8 mouse cellular contexts compared by ENCODE assay signal in genomic region chr16:95093753-95094152, GRCm38 (mm10).
DNase-seq lines count a peak whose midpoint lies in the region; ATAC-seq and TF ChIP-seq lines count a peak whose summit lies in the region.

No protein-coding gene starts in this region.

- 36% methylated on average over 10 of the region's 10 CpGs for WGBS in midbrain, postnatal 0 days

- TF ChIP-seq CTCF in CH12.LX (conservative IDR thresholded peaks at IDR 0.05 in 1 of 2, IDR thresholded peaks at IDR 0.05 in 1 of 2; ENCODE audit: low read depth in 2 of 2, low read length in 2 of 2) = no peak
- TF ChIP-seq CTCF in midbrain, postnatal 0 days (IDR thresholded peaks at IDR 0.05) = no peak

- H3K9ac ChIP-seq in CH12.LX (ENCODE audit: insufficient read depth, low read depth) = no peak overlapping the region
- no peak overlapping the region for H3K9ac ChIP-seq in midbrain, postnatal 0 days (replicated peaks; ENCODE audit: low read length, poor library complexity, severe bottlenecking)

- no peak for TF ChIP-seq POLR2A in CH12.LX (IDR thresholded peaks at IDR 0.05; ENCODE audit: low read depth, low read length)

- no peaks in the 10 kb centered on the region for H3K79me2 ChIP-seq in CH12.LX (replicated peaks; ENCODE audit: control insufficient read depth, extremely low read depth, insufficient read depth, poor library complexity, severe bottlenecking)

- no peak overlapping the region for H3K4me3 ChIP-seq in CH12.LX (replicated peaks in 1 of 3; ENCODE audit: low read depth in 2 of 3, low read length in 2 of 3, poor library complexity in 1 of 3)
- H3K4me3 ChIP-seq in midbrain, postnatal 0 days (ENCODE audit: low read depth, low read length) = no peak overlapping the region

- H3K27me3 ChIP-seq in CH12.LX (replicated peaks) = peaks cover 76% of the 10 kb centered on the region
- H3K27me3 ChIP-seq in midbrain, postnatal 0 days (ENCODE audit: insufficient read depth, low read length) = no peaks in the 10 kb centered on the region

- H3K9me3 ChIP-seq in CH12.LX (replicated peaks; ENCODE audit: low read length) = peaks cover 3% of the 10 kb centered on the region
- H3K9me3 ChIP-seq in midbrain, postnatal 0 days (ENCODE audit: low read length) = no peaks in the 10 kb centered on the region

- in situ Hi-C loops in CH12.LX (cut with MboI; ENCODE audit: low pct_ligation_motif_present, low pct_unique_long_range_greater_than_20kb, low sequenced_read_pairs) = no loop called here

- peak; percentile 12 to 46 for DNase-seq in heart, adult 18-20 months
- no peak for DNase-seq in heart, postnatal 25 days (ENCODE audit: low spot score)
- DNase-seq in CH12.LX (ENCODE audit: extremely low read depth) = peak; percentile 45
- DNase-seq in embryo, embryonic 10.5 days (ENCODE audit: low spot score) = peak; percentile 86
- peak; percentile 22 for DNase-seq in kidney, adult 9 months
- peak; percentile 69 for DNase-seq in midbrain, postnatal 0 days (ENCODE audit: low spot score)
- DNase-seq in B cell, adult 2 months = no peak
- no peak for DNase-seq in thymus, postnatal 14 days

- no peak for TF ChIP-seq EP300 in CH12.LX (IDR thresholded peaks at IDR 0.05; ENCODE audit: low read length)

- ATAC-seq in midbrain, postnatal 0 days (ENCODE audit: low FRiP score) = no peak

- H3K27ac ChIP-seq in CH12.LX (ENCODE audit: insufficient read depth, low read depth) = no peak overlapping the region
- no peak overlapping the region for H3K27ac ChIP-seq in midbrain, postnatal 0 days (ENCODE audit: low read depth, low read length)

- no peaks in the 10 kb centered on the region for H3K36me3 ChIP-seq in CH12.LX (replicated peaks in 1 of 2; ENCODE audit: control insufficient read depth in 1 of 2, insufficient read depth in 1 of 2, low read length in 1 of 2)
- no peaks in the 10 kb centered on the region for H3K36me3 ChIP-seq in midbrain, postnatal 0 days (ENCODE audit: insufficient read depth, low read length)

- H3K4me1 ChIP-seq in CH12.LX (ENCODE audit: control insufficient read depth in 1 of 2, insufficient read depth in 2 of 2) = no peaks in the 10 kb centered on the region
- no peaks in the 10 kb centered on the region; the same call in 1 of the 2 replicates for H3K4me1 ChIP-seq in midbrain, postnatal 0 days (ENCODE audit: insufficient read depth, low read length)

- dilution Hi-C loops in CH12.LX (cut with MboI; ENCODE audit: extremely low pct_ligation_motif_present, extremely low pct_unique_long_range_greater_than_20kb, low sequenced_read_pairs) = no loop called here

- intact Hi-C loops in heart, postnatal 25 days (cut with DNase I) = no loop called here

- no peak overlapping the region for H3K4me2 ChIP-seq in CH12.LX (ENCODE audit: insufficient read depth, low read depth, poor library complexity, severe bottlenecking)
- H3K4me2 ChIP-seq in midbrain, postnatal 0 days (ENCODE audit: low read depth, low read length, poor library complexity, severe bottlenecking) = no peak overlapping the region

- no peak for TF ChIP-seq RAD21 in CH12.LX (IDR thresholded peaks at IDR 0.05; ENCODE audit: low read depth, low read length)

TF ChIP-seq in CH12.LX, 34 proteins besides CTCF, POLR2A, EP300 and RAD21:
- no peak for TF ChIP-seq NELFE (IDR thresholded peaks at IDR 0.05; ENCODE audit: low read depth, low read length)
- TF ChIP-seq MAX (IDR thresholded peaks at IDR 0.05; ENCODE audit: low read length) = no peak
- TF ChIP-seq NRF1 (IDR thresholded peaks at IDR 0.05; ENCODE audit: low read depth, low read length) = no peak
- TF ChIP-seq SMC3 (IDR thresholded peaks at IDR 0.05; ENCODE audit: low read depth, low read length) = no peak
- TF ChIP-seq MXI1 (IDR thresholded peaks at IDR 0.05; ENCODE audit: low read depth, low read length) = peak; percentile 94
- no peak for TF ChIP-seq TCF12 (IDR thresholded peaks at IDR 0.05; ENCODE audit: low read depth, low read length)
- peak; percentile 93 for TF ChIP-seq SIN3A (IDR thresholded peaks at IDR 0.05; ENCODE audit: low read length)

Comparison
In these comparisons a context has a peak if more than half of its experiments do, and no peak if none do; other contexts are left out.
1. DNase-seq: peak in heart, adult 18-20 months (2 of 2), CH12.LX (single experiment), embryo, embryonic 10.5 days (single experiment), kidney, adult 9 months (single experiment) and midbrain, postnatal 0 days (single experiment); none in heart, postnatal 25 days (single experiment), B cell, adult 2 months (0 of 2) and thymus, postnatal 14 days (single experiment).